Mouse (Mus musculus) intestine, postnatal 0 days (tissue): ENCODE data around the gene Wfdc10. TPM values are rescaled to one million over a fixed set of nuclear protein-coding genes. Genes with fewer than 3 reads are reported as not detected.

Source experiments
- ATAC-seq: fragments of 200-750 bp; cut with Nextera tagmentation; 2 replicates; pipeline ENCODE4 v1.8.0; 2017; ENCODE audit warnings: mild to moderate bottlenecking, moderate TSS enrichment, moderate library complexity
- H3K27ac ChIP-seq: fragments of 300-500 bp; sonication (generic); 2 replicates; pipeline ENCODE4 v1.5.1; 2014; ENCODE audit warnings: mild to moderate bottlenecking, low read depth, low read length, moderate library complexity
- H3K27me3 ChIP-seq: fragments of 300-500 bp; sonication (generic); replicated peaks from 2 replicates; pipeline ENCODE4 v1.6.1; 2014; ENCODE audit warnings: low read length, mixed read lengths; ENCODE audit not compliant: control insufficient read depth, insufficient read depth
- H3K36me3 ChIP-seq: fragments of 300-500 bp; sonication (generic); 2 replicates; pipeline ENCODE4 v1.6.1; 2014; ENCODE audit warnings: mild to moderate bottlenecking, moderate library complexity; ENCODE audit not compliant: control insufficient read depth, insufficient read depth
- H3K4me1 ChIP-seq: fragments of 300-500 bp; sonication (generic); replicated peaks from 2 replicates; pipeline ENCODE4 v1.6.1; 2014; ENCODE audit warnings: antibody characterized with exemption, low read length, mixed read lengths; ENCODE audit not compliant: control insufficient read depth, insufficient read depth
- H3K4me2 ChIP-seq: fragments of 300-500 bp; sonication (generic); replicated peaks from 2 replicates; pipeline ENCODE4 v1.6.1; 2014; ENCODE audit warnings: low read depth, mild to moderate bottlenecking, moderate library complexity
- H3K4me3 ChIP-seq: fragments of 300-500 bp; sonication (generic); 2 replicates; pipeline ENCODE4 v1.5.1; 2014; ENCODE audit warnings: low read depth, low read length
- H3K9ac ChIP-seq: fragments of 300-500 bp; sonication (generic); 2 replicates; pipeline ENCODE4 v1.6.1; 2014; ENCODE audit warnings: mild to moderate bottlenecking, low read depth, low read length
- H3K9me3 ChIP-seq: fragments of 300-500 bp; sonication (generic); 2 replicates; pipeline ENCODE4 v1.6.1; 2016; ENCODE audit warnings: mixed run types; ENCODE audit not compliant: control insufficient read depth
- CTCF ChIP-seq: sonication (generic); IDR thresholded peaks from 2 replicates; pipeline ENCODE4 v1.5.1; 2016; ENCODE audit warnings: low read depth, mild to moderate bottlenecking, control low read depth, antibody characterized with exemption, moderate library complexity
- WGBS: fragments of 180-500 bp; shearing (Covaris S2); extraction: QIAGEN DNeasy Blood & Tissue Kit; methylation state at CpG from one replicate; pipeline ENCODE4 v1.1.7; 2014; 5-methylcytosine and 5-hydroxymethylcytosine counted together
- polyA plus RNA-seq: library from polyadenylated mRNA; unstranded; fragments of >200 nt; fragmentation: Nextera tagmentation; extraction: Ambion mirVana; gene quantifications from 2 replicates; pipeline ENCODE4 v1.2.1, GENCODE M21; 2015

The Wfdc10 gene
- polyA plus RNA-seq, 1 experiment from 2014 or later: not detected

DNA sequence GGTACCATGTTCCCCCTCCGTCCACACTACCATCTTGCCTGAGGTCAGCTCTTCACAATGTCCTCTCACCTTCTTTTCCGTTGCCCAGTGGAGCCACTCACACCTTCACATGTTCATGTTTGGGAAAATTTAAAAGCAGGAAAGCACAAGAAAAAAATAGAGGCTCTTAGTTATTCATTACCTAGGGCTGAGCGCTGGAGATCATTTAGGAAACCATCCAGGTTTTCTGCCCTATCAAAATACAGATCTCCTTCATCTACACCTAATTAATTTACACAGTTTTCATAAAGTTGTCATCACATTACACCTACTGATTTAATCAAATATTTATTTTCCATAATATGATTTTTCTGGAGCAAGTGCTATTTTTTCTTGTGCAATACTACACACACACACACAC lies 17.1 kb upstream of the Wfdc10 start, which contains the start of gene Wfdc16:
Gene Wfdc16 (minus strand): TSS at position 101 of the 400 bp plus-strand sequence.
- H3K36me3 ChIP-seq: no peaks in the 10 kb centered on the region
- no peaks in the 10 kb centered on the region for H3K27me3 ChIP-seq
- 75% methylated on average over 3 of the region's 3 CpGs for WGBS
- no peak for TF ChIP-seq CTCF
- H3K4me1 ChIP-seq: no peaks in the 10 kb centered on the region
- H3K4me3 ChIP-seq: no peak within 1 kb of the TSS
- no peak for ATAC-seq
- no peak within 1 kb of the TSS for H3K27ac ChIP-seq
- no peak within 1 kb of the TSS for H3K9ac ChIP-seq
- no peak within 1 kb of the TSS for H3K4me2 ChIP-seq
- no peaks in the 10 kb centered on the region for H3K9me3 ChIP-seq

DNA sequence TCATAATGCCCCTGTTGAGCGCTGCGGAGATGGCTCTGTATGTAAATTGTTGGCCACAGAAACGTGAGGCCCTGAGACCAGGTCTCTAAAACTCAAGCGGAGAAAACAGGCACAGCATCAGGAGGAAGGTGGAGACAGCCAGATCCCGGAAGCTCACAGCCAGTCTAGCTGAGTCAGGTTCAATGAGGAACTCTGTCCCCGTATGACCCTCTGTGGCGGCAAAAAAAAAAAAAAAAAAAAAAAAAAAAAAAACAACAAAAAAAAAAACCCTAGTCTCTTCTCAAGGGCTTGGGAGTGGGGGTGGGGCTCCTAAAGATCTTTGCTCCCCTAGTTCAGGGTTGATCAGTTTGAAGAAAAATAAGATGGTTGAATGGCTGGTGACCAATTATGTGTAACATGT lies 14.7 kb upstream of the Wfdc10 start:
- Histone ChIP-seq H3K9ac (no peak overlapping the region), H3K9me3 (no peaks in the 10 kb centered on the region), H3K4me3 (no peak overlapping the region), H3K4me1 (no peaks in the 10 kb centered on the region), H3K27me3 (no peaks in the 10 kb centered on the region), H3K36me3 (no peaks in the 10 kb centered on the region), H3K4me2 (no peak overlapping the region), H3K27ac (no peak overlapping the region)
- TF ChIP-seq CTCF: no peak
- no peak for ATAC-seq
- WGBS: 59% methylated on average over 7 of the region's 7 CpGs

- H3K9me3 ChIP-seq: no peaks in the 10 kb centered on the region
- H3K36me3 ChIP-seq: no peaks in the 10 kb centered on the region
- H3K27ac ChIP-seq: no peak overlapping the region
- no peak for TF ChIP-seq CTCF
- no peak overlapping the region for H3K4me2 ChIP-seq
- no peak overlapping the region for H3K9ac ChIP-seq
- H3K4me3 ChIP-seq: no peak overlapping the region
- WGBS: 76% methylated on average over 13 of the region's 13 CpGs
- no peaks in the 10 kb centered on the region for H3K4me1 ChIP-seq
- no peaks in the 10 kb centered on the region for H3K27me3 ChIP-seq
- ATAC-seq: no peak
Measured at GRCm38 (mm10) chr2:164641881-164642673, 13.8 kb upstream of the Wfdc10 start.

DNA sequence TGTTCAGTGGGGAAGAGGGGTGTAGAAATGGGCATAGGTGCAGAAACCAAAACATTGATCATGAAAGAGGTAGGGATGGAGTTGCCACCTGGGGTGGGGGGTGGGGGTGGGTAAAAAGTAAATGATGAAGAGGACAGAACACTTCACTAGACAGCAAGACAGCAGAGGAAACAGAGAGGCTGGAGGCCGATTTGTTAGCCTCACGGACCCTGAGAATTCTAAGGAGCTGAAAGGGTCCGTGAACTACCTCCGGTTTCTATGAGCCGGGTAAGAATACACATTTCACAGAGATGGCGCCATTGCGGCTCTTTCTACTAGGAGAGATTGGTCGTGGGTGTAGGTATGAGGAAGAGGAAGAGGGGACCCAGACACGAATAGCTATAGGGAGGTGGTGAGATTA lies 637 bp downstream of the Wfdc10 start, which contains the start of gene Wfdc9:
Gene Wfdc9 (minus strand): TSS at position 101 of the 400 bp plus-strand sequence.
- Histone ChIP-seq H3K27ac (no peak within 1 kb of the TSS), H3K9ac (no peak within 1 kb of the TSS), H3K4me3 (no peak within 1 kb of the TSS), H3K27me3 (no peaks in the 10 kb centered on the region), H3K4me2 (no peak within 1 kb of the TSS), H3K36me3 (no peaks in the 10 kb centered on the region), H3K9me3 (no peaks in the 10 kb centered on the region), H3K4me1 (no peaks in the 10 kb centered on the region)
- ATAC-seq: no peak
- 79% methylated on average over 9 of the region's 9 CpGs for WGBS
- no peak for TF ChIP-seq CTCF

- Histone ChIP-seq H3K4me3 (no peak overlapping the region), H3K9me3 (no peaks in the 10 kb centered on the region), H3K4me2 (no peak overlapping the region), H3K36me3 (no peaks in the 10 kb centered on the region), H3K27ac (no peak overlapping the region), H3K4me1 (no peaks in the 10 kb centered on the region), H3K27me3 (no peaks in the 10 kb centered on the region), H3K9ac (no peak overlapping the region)
- TF ChIP-seq CTCF: no peak
- WGBS: 85% methylated on average over 7 of the region's 7 CpGs
- ATAC-seq: no peak
Measured at GRCm38 (mm10) chr2:164664851-164665250, 9.0 kb downstream of the Wfdc10 start.

DNA sequence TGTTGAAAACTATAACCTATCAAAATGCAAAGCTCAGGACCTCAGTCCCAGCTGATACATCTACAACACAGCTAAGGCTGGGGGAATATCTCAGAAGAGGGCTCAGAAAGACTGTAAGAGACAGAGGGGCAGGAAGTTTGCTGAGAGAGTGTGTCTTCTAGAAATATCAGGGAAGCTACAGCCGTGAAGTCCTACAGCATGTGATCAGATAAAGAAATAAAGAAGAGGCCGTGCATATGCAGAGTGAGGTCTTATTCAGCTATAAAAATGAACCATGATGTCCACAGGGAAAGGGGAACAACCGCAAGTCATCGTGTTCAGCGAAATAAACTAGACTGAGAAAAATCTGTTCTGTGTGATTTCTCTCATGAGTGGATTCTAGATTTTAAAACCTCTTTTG lies 14.4 kb downstream of the Wfdc10 start:
- TF ChIP-seq CTCF: no peak
- Histone ChIP-seq H3K27ac (no peak overlapping the region), H3K4me1 (no peaks in the 10 kb centered on the region), H3K27me3 (no peaks in the 10 kb centered on the region), H3K4me3 (no peak overlapping the region), H3K9me3 (no peaks in the 10 kb centered on the region), H3K4me2 (no peak overlapping the region), H3K36me3 (no peaks in the 10 kb centered on the region), H3K9ac (no peak overlapping the region)
- 70% methylated on average over 5 of the region's 5 CpGs for WGBS
- no peak for ATAC-seq
